Mouse (Mus musculus) stomach, embryonic 16.5 days (tissue): Measurements from ENCODE around the gene Nufip1. TPM values are rescaled to one million over a fixed set of nuclear protein-coding genes. Genes with fewer than 3 reads are reported as not detected.

ENCODE experiments used
- ATAC-seq: fragments of 200-750 bp; cut with Nextera tagmentation; 2 replicates; pipeline ENCODE4 v1.8.0; 2017; ENCODE audit warnings: moderate number of reproducible peaks, moderate TSS enrichment; ENCODE audit not compliant: insufficient read depth, low FRiP score
- H3K27ac ChIP-seq: fragments of 300-500 bp; sonication (generic); 2 replicates; pipeline ENCODE4 v1.5.1; 2014; ENCODE audit warnings: low read length
- H3K27me3 ChIP-seq: fragments of 300-500 bp; sonication (generic); 2 replicates; pipeline ENCODE4 v1.6.1; 2014; ENCODE audit warnings: low read length, control low read depth, mixed read lengths; ENCODE audit not compliant: control insufficient read depth, insufficient read depth
- H3K36me3 ChIP-seq: fragments of 300-500 bp; sonication (generic); 2 replicates; pipeline ENCODE4 v1.6.1; 2014; ENCODE audit warnings: low read length; ENCODE audit not compliant: control insufficient read depth, insufficient read depth
- H3K4me1 ChIP-seq: fragments of 300-500 bp; sonication (generic); 2 replicates; pipeline ENCODE4 v1.6.1; 2014; ENCODE audit warnings: low read length, control low read depth, mixed read lengths; ENCODE audit not compliant: control insufficient read depth, insufficient read depth
- H3K4me2 ChIP-seq: fragments of 300-500 bp; sonication (generic); 2 replicates; pipeline ENCODE4 v1.6.1; 2014; ENCODE audit warnings: low read depth, low read length, mixed read lengths
- H3K4me3 ChIP-seq: fragments of 300-500 bp; sonication (generic); replicated peaks from 2 replicates; pipeline ENCODE4 v1.5.1; 2014; ENCODE audit warnings: mild to moderate bottlenecking, low read length
- H3K9ac ChIP-seq: fragments of 300-500 bp; sonication (generic); 2 replicates; pipeline ENCODE4 v1.6.1; 2014; ENCODE audit warnings: low read length
- H3K9me3 ChIP-seq: fragments of 300-500 bp; sonication (generic); replicated peaks from 2 replicates; pipeline ENCODE4 v1.6.1; 2016; ENCODE audit warnings: low read length, control low read depth; ENCODE audit not compliant: control insufficient read depth
- WGBS: fragments of 180-500 bp; shearing (Covaris S2); extraction: QIAGEN DNeasy Blood & Tissue Kit; methylation state at CpG from one replicate; pipeline ENCODE4 v1.1.7; 2014; 5-methylcytosine and 5-hydroxymethylcytosine counted together
- polyA plus RNA-seq: library from polyadenylated mRNA; unstranded; fragments of >200 nt; fragmentation: Nextera tagmentation; extraction: Ambion mirVana; gene quantifications from 2 replicates; pipeline ENCODE4 v1.2.1, GENCODE M21; 2015

The Nufip1 gene
- polyA plus RNA-seq, 1 experiment from 2014 or later: 12.9 TPM

GRCm38 (mm10) chr14:76121901-76122662, 11.4 kb downstream of the Nufip1 start:
- no peak overlapping the region for H3K4me3 ChIP-seq
- H3K9ac ChIP-seq: no peak overlapping the region
- H3K4me1 ChIP-seq: no peaks in the 10 kb centered on the region
- no peak overlapping the region for H3K4me2 ChIP-seq
- H3K9me3 ChIP-seq: no peaks in the 10 kb centered on the region
- H3K27me3 ChIP-seq: no peaks in the 10 kb centered on the region
- peaks cover 18% of the 10 kb centered on the region; the same call in 1 of the 2 replicates for H3K36me3 ChIP-seq
- no peak for ATAC-seq
- WGBS: 53% methylated on average over 6 of the region's 6 CpGs
- no peak overlapping the region for H3K27ac ChIP-seq

DNA sequence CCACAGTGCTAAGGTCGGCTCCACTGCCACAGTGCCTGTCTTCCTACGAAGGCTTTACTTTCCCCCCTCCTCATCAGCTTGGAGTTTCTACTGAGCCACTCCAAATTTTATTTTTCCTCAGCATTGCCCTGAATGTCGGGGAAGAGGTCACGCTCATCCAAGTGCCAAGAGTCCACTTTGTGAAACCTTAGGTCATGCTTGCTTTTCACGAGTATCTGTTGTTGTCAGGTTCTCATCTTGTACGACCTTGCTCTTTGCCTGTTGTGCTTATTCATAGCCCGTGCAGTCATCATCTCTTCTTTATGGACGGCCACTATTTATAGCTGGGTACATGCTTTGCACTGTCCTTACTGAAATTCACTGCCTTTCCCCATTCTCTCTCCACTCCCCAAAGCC, 12.0 kb downstream of the Nufip1 start:
- Histone ChIP-seq H3K9ac (no peak overlapping the region), H3K9me3 (no peaks in the 10 kb centered on the region), H3K4me2 (no peak overlapping the region), H3K27me3 (no peaks in the 10 kb centered on the region), H3K27ac (no peak overlapping the region), H3K36me3 (peaks cover 20% of the 10 kb centered on the region; the same call in 1 of the 2 replicates), H3K4me1 (no peaks in the 10 kb centered on the region), H3K4me3 (no peak overlapping the region)
- WGBS: 91% methylated on average over 8 of the region's 8 CpGs
- no peak for ATAC-seq

DNA sequence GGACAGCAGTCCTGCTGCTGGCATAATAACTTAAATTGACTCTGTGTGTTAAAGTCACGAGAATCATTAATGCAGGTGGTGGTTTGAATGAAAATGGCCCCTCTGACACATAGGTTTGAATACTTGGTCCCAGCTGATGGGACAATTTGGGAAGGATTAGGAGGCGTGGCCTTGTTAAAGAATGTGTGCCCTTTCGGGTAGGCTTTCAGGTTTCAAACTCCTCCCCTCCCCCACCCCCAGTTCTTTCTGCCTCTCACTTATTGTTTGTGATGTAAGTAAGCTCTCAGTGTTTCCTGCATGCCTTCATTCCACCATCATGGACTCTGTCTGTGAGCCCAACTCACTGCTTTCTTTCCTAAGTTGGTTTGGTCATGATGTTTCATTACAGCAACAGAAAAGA, 16.6 kb downstream of the Nufip1 start:
- ATAC-seq: no peak
- H3K9ac ChIP-seq: no peak overlapping the region
- WGBS: 83% methylated on average over 3 of the region's 3 CpGs

GRCm38 (mm10) chr14:76128174-76128573, 17.5 kb downstream of the Nufip1 start:
- H3K4me2 ChIP-seq: no peak overlapping the region
- no peak overlapping the region for H3K9ac ChIP-seq
- H3K27ac ChIP-seq: no peak overlapping the region
- H3K36me3 ChIP-seq: peaks cover 22% of the 10 kb centered on the region
- no peaks in the 10 kb centered on the region for H3K9me3 ChIP-seq
- H3K27me3 ChIP-seq: no peaks in the 10 kb centered on the region
- H3K4me1 ChIP-seq: no peaks in the 10 kb centered on the region
- no peak for ATAC-seq
- 81% methylated on average over 4 of the region's 4 CpGs for WGBS
- H3K4me3 ChIP-seq: no peak overlapping the region

More for the DNA sequence above, 16.6 kb downstream of the Nufip1 start:
- no peaks in the 10 kb centered on the region for H3K27me3 ChIP-seq
- no peaks in the 10 kb centered on the region for H3K4me1 ChIP-seq
- H3K9me3 ChIP-seq: no peaks in the 10 kb centered on the region
- no peak overlapping the region for H3K4me3 ChIP-seq
- H3K36me3 ChIP-seq: peaks cover 17% of the 10 kb centered on the region; the same call in 1 of the 2 replicates
- no peak overlapping the region for H3K27ac ChIP-seq
- H3K4me2 ChIP-seq: no peak overlapping the region

DNA sequence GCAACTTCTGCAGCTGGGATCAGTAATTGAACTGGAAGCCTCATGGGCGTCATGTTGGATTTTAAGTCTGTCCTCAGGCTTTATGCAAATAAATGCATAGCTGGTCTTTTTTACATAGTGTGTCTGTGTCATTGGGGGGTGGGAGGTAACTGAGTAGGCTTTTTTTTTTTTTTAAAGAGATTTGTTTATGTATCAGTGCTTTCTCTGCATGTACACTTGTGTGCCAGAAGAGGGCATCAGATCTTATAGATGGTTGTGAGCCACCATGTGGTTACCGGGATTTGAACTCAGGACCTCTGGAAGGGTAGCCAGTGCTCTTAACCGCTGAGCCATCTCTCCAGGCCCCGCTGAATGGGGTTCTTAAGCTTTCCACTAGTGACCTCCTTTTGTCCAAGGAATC, 24.3 kb downstream of the Nufip1 start:
- Histone ChIP-seq H3K4me2 (no peak overlapping the region), H3K9ac (no peak overlapping the region), H3K36me3 (peaks cover 25% of the 10 kb centered on the region), H3K27ac (no peak overlapping the region), H3K27me3 (no peaks in the 10 kb centered on the region), H3K9me3 (no peaks in the 10 kb centered on the region), H3K4me1 (no peaks in the 10 kb centered on the region), H3K4me3 (no peak overlapping the region)
- WGBS: 91% methylated on average over 4 of the region's 4 CpGs
- no peak for ATAC-seq

- peaks cover 3% of the 10 kb centered on the region for H3K4me1 ChIP-seq
- H3K4me2 ChIP-seq: no peak overlapping the region
- H3K9ac ChIP-seq: no peak overlapping the region
- WGBS: 89% methylated on average over 1 of the region's 1 CpGs
- ATAC-seq: no peak
- H3K9me3 ChIP-seq: no peaks in the 10 kb centered on the region
- H3K36me3 ChIP-seq: no peaks in the 10 kb centered on the region
- no peak overlapping the region for H3K27ac ChIP-seq
- no peak overlapping the region for H3K4me3 ChIP-seq
- H3K27me3 ChIP-seq: no peaks in the 10 kb centered on the region
Observed at GRCm38 (mm10) chr14:76145248-76145647, 34.6 kb downstream of the Nufip1 start.

- H3K36me3 ChIP-seq: no peaks in the 10 kb centered on the region
- ATAC-seq: no peak
- no peaks in the 10 kb centered on the region for H3K9me3 ChIP-seq
- H3K4me3 ChIP-seq: no peak overlapping the region
- no peaks in the 10 kb centered on the region for H3K27me3 ChIP-seq
- H3K4me1 ChIP-seq: peaks cover 5% of the 10 kb centered on the region
- no peak overlapping the region for H3K4me2 ChIP-seq
- no peak overlapping the region for H3K9ac ChIP-seq
- H3K27ac ChIP-seq: no peak overlapping the region
- WGBS: 38% methylated on average over 7 of the region's 7 CpGs
Observed at GRCm38 (mm10) chr14:76145868-76146267, 35.2 kb downstream of the Nufip1 start.

GRCm38 (mm10) chr14:76147061-76147460, 36.4 kb downstream of the Nufip1 start:
- H3K4me1 ChIP-seq: peaks cover 8% of the 10 kb centered on the region
- H3K9me3 ChIP-seq: no peaks in the 10 kb centered on the region
- no peak overlapping the region for H3K9ac ChIP-seq
- no peak for ATAC-seq
- no peaks in the 10 kb centered on the region for H3K27me3 ChIP-seq
- H3K36me3 ChIP-seq: no peaks in the 10 kb centered on the region
- 65% methylated on average over 6 of the region's 6 CpGs for WGBS
- no peak overlapping the region for H3K4me2 ChIP-seq
- no peak overlapping the region for H3K27ac ChIP-seq
- H3K4me3 ChIP-seq: no peak overlapping the region

DNA sequence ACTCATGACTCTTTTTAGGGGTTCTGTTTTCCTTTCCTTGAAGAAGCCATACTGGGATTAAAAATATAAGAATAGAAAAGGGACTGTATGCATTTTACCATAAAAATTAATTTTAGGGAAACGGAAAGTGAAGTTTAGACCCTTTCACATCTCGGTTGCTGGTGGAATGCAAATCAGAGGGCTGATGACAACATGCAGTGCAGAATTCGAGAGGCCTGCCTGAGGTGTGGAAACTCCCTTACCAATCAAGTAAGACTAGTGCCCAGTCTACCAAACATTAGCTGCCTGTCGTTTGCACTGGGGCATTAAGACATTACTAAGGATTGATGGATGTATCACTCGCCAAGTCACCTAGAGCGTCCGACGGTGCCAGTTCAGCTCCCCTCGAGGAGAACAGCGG, 37.6 kb downstream of the Nufip1 start:
- Histone ChIP-seq H3K4me2 (no peak overlapping the region), H3K36me3 (no peaks in the 10 kb centered on the region), H3K27ac (no peak overlapping the region), H3K9me3 (no peaks in the 10 kb centered on the region), H3K27me3 (no peaks in the 10 kb centered on the region), H3K4me1 (peaks cover 13% of the 10 kb centered on the region), H3K9ac (no peak overlapping the region), H3K4me3 (no peak overlapping the region)
- ATAC-seq: no peak
- WGBS: 84% methylated on average over 10 of the region's 10 CpGs
